Mouse (Mus musculus) heart, postnatal 25 days (tissue): ENCODE data around the gene Wdr63. TPM values are rescaled to one million over a fixed set of nuclear protein-coding genes. Genes with fewer than 3 reads are reported as not detected.

Experiments
- DNase-seq: peaks from one replicate; pipeline ENCODE4 v3.0.0; 2022; ENCODE audit warnings: low spot score
- intact Hi-C: fragments of 180-260 bp; cut with DNase I; formaldehyde crosslinking; loops from one replicate; pipeline ENCODE4 v1.15.1; 2025
- total RNA-seq, 2 experiments: library from RNA; stranded (reverse); gene quantifications; 2 replicates each; pipeline ENCODE4 v1.2.3; 2021

Wdr63 gene
- total RNA-seq, 2 experiments from 2014 or later: not detected

- no peak for DNase-seq
- intact Hi-C loops: no loop called here
Observed at GRCm38 (mm10) chr3:146122807-146123463, 15.0 kb upstream of the Wdr63 start.

- intact Hi-C loops: no loop called here
- DNase-seq: no peak
Observed at GRCm38 (mm10) chr3:146122125-146122420, 14.1 kb upstream of the Wdr63 start.

- no peak for DNase-seq
- intact Hi-C loops: no loop called here
Observed at GRCm38 (mm10) chr3:146121310-146122124, 13.6 kb upstream of the Wdr63 start.

DNA sequence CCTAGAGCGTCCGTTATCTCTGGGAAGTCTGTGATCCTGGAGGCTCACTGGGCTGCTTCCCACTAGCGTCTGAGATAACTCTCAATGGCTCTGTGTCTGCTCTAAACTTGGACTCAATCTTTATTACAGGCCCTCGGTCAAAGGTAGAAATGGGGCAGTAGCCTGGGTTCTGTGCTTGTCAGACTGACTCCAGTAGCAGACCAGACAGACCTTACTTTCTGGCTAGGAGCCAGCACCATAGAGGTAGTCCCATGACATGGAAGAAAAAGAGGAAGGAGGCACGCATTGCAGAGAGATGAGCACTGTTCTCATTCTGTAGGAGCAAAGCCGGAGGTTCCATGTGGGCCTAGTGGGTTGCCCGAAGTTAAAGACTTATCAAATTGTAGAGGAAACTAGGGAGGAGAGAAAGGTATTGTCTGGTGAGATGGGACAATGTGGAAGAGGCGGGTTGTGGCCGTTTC is 10.1 kb upstream of the Wdr63 start:
- no peak for DNase-seq

DNA sequence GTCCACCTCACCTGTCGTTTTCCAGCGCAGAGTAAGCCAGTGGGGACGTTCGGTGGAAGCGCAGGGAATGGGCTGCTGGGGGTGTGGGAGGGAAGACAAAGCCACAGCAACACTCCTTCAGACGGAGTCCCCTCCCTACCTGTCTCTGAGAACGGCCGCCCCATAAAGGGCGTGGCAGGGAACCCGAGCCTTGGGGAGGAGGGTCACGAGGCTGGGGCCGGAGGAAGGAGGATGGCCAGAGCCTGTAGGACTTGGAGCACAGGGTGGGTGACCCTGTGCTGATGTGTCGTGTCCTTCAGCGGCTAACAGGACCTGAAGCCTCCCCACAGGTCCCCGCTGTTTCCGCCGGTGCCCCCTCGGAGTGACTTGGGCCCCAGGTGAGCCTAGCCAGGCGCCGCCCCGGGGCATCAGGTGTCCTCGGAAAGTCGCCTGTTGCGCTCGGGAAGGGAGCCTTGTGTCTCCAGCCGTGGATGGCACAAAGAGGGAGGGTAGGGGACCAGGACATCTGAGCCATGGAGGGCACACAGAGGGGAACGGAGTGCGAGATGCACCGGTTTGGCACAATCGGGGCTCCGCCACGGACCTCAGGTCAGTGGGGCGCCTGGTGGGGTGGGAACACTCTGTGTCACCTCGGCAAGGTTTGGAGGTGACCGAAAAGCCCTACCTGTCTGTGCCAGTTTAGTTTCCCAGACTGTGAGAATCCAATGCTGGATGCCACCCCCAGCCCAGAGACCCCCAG is 9.5 kb upstream of the Wdr63 start, which contains the start of gene Mcoln3:
Gene Mcoln3 (plus strand): TSS at position 193 of the 739 bp plus-strand sequence.
- no peak for DNase-seq

More for the DNA sequence above, 10.1 kb upstream of the Wdr63 start:
- intact Hi-C loops: no loop called here

GRCm38 (mm10) chr3:146110916-146111315 is 3.0 kb upstream of the Wdr63 start:
- no peak for DNase-seq

More for the DNA sequence above, 9.5 kb upstream of the Wdr63 start, which contains the start of gene Mcoln3:
- intact Hi-C loops: no loop called here

DNA sequence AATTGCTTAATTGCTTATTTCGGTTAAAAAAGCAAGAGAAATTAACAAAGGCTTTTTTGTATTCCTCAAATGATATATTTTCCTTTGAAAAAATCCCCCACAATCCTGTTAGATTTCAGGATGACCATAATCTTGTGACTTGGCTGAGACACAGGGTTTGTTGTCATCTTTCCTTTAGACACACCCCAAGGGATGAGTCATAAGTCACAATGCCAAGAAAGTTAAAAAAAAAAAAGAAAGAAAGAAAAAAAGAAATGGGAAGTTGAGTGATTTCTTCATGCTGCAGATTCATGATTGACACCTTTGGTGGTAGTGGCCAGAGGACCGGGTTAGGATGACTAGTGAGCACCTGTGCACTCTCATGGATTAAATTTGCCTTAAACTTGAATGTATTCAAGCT is 2.4 kb upstream of the Wdr63 start:
- intact Hi-C loops: no loop called here
- DNase-seq: no peak

More at GRCm38 (mm10) chr3:146110916-146111315, 3.0 kb upstream of the Wdr63 start:
- intact Hi-C loops: no loop called here

DNA sequence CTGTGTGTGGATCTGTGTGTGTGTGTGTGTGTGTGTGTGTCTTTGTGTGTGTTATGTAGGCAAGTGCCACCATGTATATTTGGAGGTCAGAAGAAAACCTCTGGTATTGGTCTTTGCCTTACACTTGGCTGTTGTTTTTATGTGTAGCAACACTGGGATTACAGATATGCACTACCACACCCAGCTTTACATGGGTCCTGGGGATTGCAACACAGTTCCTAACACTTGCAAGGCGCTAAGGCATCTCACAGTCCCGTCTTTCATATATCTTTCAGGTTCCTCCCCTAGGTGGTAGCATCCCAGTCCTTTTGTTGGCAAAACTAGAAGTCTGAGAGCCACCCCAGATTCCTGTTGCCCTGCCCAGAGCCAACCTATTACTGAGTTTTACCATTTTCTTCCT is 1.0 kb upstream of the Wdr63 start:
- intact Hi-C loops: loop anchor here (10.0 kb wide), 1 partner anchor 66 kb away; no protein-coding TSS in a partner anchor

DNA sequence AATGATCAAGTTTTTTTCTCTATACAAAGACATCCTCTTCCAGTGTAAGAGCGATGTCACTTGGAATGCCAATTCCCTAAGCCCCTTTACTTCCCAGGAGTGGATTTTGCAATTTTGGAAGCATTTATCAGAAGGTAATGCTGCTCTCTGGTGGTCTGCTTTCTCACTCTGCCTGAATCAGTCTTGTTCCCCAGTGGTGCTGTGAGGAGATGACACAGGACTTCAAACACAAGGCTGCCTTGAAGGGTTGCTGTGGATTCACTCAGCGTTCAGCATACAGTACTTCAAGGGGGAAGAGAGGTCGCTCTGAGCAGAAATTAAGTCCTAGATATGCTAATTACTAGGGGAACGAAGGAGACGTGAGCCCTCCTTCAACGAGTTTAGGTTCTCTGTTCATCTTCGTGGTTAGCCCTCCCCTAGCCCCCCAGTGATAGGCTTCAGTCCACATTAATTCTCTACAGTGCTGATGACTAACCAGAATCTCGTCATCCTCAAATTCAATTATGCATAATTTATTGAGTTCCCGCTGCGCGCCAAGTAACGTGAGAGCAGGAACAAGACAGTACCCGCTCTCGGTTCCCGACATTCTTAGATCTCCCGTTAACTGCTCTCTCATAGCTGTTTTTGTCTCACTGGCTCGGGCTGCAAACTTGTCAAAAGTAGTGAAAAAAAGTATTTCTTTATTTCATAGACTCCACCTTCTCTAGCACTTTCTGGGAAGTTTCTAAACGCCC is 647 bp downstream of the Wdr63 start:
- intact Hi-C loops: loop anchor here (10.0 kb wide), 1 partner anchor 68 kb away; no protein-coding TSS in a partner anchor
- no peak for DNase-seq

More for the DNA sequence above, 1.0 kb upstream of the Wdr63 start:
- no peak for DNase-seq

- intact Hi-C loops: loop anchor here (10.0 kb wide), 1 partner anchor 73 kb away; no protein-coding TSS in a partner anchor
- no peak for DNase-seq
Observed at GRCm38 (mm10) chr3:146102049-146102448, 5.9 kb downstream of the Wdr63 start.

GRCm38 (mm10) chr3:146099925-146100324 is 8.0 kb downstream of the Wdr63 start:
- no peak for DNase-seq
- intact Hi-C loops: loop anchor here (10.0 kb wide), 1 partner anchor 75 kb away; no protein-coding TSS in a partner anchor

GRCm38 (mm10) chr3:146097861-146098260 is 10.1 kb downstream of the Wdr63 start:
- intact Hi-C loops: no loop called here
- DNase-seq: no peak

DNA sequence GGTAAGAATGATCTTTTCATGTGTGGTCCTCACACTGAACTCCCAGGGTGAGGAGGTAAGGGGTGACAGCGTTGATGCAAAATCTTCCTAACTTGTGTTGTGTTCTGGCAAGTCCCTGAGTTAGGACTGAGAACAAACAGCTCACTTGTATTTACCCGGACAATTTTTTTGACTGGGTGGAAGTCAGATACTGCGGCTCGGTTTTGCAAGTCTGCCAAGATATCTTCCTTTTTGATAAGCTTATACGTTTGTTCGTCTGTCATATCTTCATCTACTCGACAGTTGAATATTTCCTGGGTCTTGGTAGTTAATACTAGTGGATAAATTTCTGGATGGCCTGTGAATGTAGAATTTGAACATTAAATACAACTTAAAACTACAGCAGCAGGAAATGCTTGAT is 10.9 kb downstream of the Wdr63 start:
- intact Hi-C loops: no loop called here
- no peak for DNase-seq

- intact Hi-C loops: no loop called here
- DNase-seq: no peak
Observed at GRCm38 (mm10) chr3:146095066-146095465, 12.9 kb downstream of the Wdr63 start.

DNA sequence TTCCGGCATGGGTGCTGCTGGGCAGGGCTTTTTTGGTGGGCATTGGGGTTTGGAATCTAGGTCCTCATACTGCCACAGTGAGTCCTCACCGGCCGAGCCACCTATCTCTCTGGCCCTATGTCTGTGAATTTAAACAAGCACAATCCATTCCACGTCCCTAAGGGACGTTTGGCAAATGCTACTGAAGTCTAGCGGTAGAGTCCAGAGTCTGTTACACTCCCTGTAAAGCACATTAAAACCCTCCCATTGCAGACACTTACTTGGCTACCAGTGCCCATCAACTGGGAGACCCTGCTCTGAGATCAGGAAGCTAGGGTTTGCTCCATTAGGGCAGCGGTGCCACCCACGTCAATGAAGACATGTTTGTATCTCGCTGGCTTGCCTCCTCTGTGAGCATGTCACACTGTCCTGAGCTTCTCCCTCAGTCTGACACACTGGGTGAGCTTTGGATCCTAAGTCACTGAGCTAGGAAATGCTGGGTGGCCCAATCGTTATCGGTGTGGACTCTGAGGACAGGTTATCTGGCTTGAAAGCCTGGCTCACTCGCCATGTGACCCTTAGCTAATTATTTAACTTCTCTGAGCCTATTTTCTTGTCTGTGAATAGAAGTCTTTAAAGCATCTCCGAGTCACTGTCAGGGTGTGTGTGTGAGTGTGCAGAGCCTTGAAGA is 16.8 kb downstream of the Wdr63 start:
- no peak for DNase-seq
- intact Hi-C loops: no loop called here

- intact Hi-C loops: no loop called here
- no peak for DNase-seq
Observed at GRCm38 (mm10) chr3:146080241-146080640, 27.7 kb downstream of the Wdr63 start.

DNA sequence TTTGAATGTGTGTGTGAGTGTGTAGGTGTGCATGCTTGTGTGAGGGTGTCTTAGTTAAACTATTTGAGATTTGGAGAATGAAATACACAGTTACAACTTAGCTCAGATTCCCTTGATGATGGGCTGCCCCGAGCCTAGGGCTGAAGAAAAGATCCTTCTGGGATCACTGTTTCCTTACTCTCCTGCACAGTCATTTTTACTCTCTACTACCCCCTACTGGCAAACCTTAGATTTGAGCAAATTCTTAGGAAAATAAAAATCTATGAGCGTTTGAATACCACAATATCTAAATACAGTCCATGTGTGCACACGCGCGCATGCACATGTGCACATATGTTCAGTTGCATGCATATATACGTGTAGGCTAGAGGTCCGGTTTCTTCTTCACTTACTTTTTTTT is 35.1 kb downstream of the Wdr63 start:
- intact Hi-C loops: no loop called here
- DNase-seq: no peak

DNA sequence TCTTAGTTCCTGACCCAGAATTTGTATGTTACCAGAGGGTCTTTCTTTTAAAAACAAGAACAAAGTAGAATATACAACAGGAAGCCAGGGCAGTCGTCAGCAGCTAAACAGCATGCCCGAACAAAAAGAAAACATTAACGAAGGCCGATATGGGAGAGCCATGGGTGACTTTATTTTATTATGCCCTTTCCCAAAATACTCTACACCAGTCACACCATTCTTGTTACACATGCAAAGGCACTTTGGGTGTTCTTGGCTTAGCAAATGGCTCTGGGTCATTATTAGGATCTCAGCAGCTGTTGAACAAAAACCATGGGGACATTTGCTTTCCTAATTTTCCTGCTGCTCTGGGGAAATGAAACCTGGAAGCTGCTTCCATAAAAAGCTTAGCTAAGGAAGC is 38.7 kb downstream of the Wdr63 start:
- DNase-seq: no peak
- intact Hi-C loops: no loop called here

DNA sequence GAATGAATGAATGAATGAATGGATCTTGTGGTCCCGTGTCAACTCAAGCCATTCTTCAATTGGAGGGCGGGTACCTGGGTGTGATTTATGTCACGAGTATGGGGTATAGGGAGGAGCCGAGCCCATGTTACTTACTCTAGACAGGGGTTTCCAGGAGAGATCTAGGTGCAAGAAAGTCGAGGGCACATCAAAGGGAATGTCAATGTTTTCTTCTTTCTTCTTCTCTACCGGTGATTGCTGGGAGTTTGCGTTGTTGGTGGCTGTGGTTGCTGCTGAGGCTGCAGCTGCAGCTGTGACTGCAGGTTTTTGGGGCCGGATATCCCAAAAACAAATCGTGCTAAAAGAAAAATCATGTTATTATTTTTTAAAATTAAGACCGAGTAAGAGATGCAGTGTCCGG is 44.8 kb downstream of the Wdr63 start:
- DNase-seq: no peak
- intact Hi-C loops: no loop called here
